Mouse (Mus musculus) cerebellum, postnatal 10 days (tissue): ENCODE measurements at regions not wholly inside any gene's neighbourhood (a gene's known extent, or its start where the extent isn't known, plus 50 kb on each side); places are given as distances from the start of the nearest gene placed in this dataset.
"Not testable (repeated sequence)": the region's sequence is repeated elsewhere in the genome, so short reads cannot be mapped to it uniquely, and the experiment has no call there.

Experiments
- DNase-seq, 2 experiments: peaks; one replicate each; pipeline ENCODE4 v3.0.0; 2021; ENCODE audit warnings: mixed read lengths in 2 of 2

DNA sequence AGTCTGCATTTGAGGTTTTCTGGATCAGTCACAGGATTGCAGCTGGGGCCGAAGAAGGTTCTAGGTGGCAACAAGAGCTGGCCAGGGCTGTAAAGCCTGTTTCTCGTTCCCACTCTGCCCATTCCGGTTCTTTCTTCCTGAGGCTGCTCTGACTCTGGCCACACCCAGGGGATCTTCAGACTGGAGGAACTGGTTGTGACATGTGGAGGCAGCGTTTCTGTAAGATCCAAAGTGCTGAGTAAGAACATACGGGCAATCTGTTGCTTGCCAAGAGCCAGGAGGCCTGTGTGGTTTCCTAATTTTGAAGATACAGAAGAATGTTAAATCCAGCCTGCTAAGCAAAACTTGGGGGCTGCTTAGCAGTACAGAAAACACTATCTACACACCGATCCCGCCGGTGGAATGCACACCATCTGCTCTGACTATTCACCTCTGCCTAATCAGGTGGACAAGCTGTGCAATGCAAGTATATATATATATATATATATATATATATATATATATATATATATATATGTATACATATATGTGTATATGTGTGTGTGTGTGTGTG lies 99.3 kb upstream of the Bmp2k start:
- no peak for DNase-seq

DNA sequence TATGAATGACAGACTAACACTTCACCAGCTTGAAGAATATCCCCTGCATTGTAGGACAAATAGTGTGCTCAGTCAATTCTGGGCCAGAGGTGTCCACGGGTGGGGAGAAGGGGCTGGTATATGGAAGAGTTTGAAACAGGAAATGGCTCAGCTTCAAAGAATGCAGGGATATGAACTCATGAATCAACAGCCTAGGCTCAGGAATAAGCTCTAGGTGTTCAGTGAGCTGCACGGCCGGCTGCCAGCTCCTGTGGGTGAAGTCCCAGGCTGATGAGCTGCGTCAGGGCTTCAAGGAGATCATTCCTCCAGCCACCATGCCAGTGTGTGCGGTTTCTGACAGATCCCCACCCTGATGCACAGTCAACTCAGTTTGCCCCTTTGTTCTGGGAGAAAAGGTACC lies 98.8 kb upstream of the Bmp2k start:
- no peak for DNase-seq

DNA sequence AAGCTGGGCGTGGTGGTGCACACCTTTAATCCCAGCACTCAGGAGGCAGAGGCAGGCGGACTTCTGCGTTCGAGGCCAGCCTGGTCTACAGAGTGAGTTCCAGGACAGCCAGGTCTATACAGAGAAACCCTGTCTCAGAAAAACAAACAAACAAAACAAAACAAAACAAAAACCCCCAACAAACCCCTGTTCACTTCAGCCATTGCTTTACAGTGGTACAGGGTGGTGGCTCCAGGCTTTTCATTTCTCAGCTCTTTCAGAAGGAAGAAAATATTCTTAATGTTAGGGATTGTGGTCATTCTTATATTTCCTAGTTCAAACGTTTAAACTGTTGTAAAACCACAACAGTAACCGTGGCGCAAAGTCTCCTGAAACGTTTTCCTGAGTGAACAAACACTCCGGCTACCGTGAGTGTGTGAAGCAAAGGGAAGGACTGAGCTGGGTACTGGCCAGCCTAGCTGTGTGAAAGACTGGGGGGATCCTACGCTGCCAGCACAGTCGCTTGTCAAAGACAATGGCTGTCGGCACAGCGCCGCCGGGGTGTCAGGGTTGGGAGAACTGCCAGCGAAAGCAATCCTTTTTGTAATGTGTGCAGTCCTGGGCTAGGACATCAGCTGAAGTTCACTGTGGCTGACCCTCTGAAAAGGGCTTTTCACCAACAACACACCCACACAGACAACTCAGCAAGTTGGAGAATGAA lies 91.8 kb upstream of the Bmp2k start:
- peak; percentile 64 to 78 for DNase-seq

DNA sequence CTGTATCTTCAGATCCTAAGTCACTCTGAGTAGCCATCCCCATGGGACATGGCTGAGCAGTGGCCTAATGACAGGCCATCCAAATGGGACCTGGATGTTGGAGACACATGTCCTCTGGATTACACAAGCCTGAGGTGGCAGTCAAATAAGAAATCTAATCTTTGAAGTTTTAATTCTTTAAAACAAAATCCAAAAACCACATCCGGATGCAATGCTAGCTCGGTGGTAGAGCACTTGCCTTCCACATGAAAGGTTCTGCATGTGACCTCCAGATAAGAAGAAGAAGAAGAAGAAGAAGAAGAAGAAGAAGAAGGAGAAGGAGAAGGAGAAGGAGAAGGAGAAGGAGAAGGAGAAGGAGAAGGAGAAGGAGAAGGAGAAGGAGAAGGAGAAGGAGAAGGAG lies 89.1 kb upstream of the Bmp2k start:
- not testable (repeated sequence) for DNase-seq

DNA sequence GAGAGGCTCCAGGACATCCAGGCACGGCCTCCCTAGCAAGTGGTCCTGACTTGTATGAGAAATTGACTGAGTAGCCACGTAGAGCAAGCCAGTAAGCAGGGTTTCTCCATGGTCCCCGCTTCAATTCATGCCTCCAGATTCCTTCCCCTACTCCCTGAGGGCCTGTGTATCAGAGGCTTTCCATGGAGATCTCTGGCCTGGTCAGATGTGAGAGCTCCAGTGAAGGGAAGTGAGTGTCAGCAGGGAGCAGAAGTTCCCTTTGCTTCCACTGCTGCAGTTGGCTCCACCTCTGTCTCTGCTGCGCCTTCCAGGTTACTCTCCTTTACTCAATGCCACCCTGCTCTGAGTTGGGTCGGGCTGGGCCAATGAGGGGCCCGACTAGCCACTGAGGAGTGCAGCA lies 88.3 kb upstream of the Bmp2k start:
- no peak for DNase-seq

DNA sequence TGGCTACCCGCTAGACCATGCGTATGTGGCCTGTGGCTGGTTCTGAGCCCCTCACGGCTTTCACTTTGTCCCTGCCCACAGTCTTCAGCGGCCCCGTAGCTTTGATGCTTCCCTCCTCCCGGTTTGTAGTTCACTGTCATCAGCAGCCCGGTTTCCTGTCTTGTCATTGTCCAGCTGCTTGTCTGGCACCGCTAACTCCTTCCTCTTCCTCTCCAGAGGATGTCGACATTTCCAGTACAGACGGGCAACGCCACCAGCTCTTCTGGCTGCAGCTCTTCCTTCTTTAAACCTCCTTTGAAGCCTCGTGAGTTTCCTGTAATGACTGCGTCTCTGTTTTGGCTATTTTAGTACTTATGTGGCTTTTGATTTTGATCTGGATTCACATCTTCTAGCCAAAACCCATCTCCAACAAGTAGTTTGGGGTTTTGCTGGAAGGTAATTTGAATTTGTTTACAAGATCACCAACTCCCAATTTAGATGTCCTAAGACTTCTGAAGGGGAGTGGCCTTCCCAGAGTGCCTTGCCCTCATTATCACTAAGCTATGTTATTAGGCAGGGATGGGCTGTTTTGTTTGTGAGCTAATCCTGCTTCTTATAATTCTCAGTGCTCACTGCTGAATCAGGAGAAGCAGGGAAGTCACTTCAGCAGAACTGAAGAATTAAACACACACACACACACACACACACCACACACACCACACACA lies 85.8 kb upstream of the Bmp2k start:
- DNase-seq, result peak; percentile 27 to 37

DNA sequence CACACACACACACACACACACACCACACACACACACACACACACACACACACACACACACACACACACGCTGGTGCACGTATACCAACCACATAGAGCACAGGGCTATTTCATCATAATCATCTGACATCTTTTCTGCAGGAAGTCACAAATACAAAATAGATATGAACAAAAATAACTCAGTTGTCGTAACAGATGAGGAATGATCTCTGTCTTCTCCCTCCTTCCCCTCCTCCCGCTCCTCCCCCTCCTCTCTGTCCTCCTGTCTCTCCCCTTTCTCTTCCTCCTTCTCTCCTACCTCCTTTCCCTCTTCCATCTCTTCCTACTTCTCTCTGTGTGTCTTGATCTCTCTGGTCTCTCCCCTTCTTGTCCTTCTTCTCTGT lies 85.2 kb upstream of the Bmp2k start:
- no peak for DNase-seq

DNA sequence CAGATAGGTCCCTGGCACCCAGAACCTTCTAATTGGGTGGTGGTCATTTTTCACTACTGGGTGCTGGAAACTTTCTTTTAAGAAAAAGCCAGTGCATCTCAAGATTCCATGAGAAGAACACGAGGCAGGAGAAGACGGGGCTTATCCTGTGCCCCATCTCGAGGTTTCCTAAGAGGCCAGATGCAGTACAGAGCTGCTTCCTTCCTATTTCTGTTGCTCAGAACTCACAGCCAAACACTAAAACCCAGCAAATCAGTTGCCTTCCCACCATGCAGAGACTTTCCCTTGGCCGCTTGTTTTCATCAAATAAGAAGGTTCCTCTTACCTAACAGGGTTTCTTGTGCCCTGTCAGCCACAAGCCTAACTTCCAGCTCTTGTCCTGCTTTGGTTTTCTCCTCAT lies 84.7 kb upstream of the Bmp2k start:
- no peak for DNase-seq

DNA sequence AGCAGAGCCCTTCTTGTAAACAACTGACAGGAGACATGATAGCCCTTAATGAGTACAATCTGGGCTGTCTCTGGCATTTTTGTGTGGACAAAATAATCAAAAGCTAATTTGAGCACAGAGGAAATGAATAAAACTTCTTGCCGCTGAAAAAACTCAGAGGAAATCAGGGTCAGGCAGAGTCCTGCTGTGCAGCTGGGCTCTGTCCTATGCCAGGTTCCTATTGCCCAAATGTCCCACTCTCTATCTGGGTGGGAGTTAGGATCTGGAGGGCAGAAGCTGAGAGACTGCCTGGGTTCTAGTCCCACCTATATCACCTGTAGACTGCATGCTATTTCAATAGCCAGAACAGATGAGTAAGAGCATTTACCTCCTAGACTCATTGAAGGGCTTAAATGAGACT lies 83.8 kb upstream of the Bmp2k start:
- no peak for DNase-seq

DNA sequence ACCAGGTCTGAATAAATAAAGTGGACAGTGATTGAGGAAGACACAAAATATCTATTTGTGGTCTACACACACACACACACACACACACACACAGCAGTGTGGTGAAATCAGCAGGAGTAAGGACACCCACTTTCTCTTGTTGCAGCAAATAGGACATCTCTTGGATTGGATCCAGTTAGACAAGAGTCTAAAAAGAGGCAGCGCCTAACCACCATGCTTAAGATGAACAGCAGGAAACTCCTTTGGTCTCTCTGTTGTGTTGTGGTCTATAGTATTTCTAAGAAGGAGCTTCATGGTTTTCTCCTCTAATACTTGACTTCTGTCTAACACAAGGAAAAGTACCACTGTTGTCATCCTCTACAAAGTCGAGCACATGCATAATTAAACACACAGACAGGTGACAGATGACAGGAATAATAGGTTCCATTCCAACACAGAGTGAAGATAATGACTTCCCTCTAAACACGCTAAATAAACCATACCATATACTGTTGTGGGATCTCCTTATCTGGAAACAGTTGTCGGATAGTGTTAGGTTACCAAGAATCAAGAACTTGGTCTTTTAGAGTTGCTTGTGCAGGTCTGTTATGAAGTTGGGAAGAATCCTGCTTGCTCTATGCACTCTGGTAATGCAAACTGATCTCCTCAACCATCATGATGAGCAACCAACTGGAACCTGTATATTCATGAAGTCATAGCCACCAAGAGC lies 82.6 kb upstream of the Bmp2k start:
- no peak for DNase-seq

DNA sequence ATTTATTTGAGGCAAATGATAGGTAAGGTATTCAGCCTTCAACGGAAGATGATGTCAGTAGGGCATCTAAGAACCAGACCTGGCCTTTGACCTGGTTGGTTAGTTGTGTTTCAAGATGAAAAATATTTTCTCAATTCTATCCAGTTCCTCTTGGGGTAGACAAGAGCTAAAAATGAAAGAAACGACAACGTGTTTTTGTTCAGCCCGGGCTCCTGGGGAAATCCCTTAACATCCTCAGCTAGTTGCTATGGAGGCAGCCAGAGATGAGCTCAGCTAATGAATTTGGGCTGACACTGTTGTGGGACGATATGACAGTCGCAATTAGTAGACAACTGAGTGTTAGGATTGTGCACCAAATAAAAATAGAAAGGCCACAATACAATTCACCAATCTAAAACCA lies 80.6 kb upstream of the Bmp2k start:
- no peak for DNase-seq

DNA sequence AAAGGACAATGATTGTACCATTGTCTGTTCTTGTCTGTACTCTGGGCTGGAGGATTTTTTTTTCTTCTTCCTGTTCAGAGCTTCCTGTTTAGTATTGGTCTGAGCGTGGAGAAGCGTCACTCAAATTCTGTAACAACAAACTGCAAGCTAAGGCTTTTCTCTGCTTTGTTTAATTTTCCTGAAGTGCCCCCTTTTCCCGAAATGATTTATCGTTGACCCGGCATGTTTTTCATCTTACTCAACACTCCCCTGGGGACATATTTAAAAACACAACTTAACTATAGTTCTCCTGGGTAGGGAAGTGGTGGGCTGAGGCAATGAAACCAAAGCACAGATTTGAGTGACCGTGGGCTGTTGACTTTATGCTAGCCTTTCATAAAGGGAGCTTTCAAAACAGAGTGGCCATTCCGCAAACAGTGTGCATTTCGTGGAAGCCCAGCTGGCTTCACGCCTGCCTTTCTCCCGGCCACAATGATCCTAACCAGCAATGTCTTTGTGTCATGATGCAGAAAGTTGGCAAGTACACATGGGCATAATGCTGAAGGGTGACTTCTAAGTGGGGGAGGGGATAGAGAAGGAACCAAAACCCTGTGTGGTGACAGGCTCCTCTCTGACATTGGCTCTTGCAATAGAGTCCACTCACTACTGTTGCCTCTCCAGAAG lies 79.8 kb upstream of the Bmp2k start:
- DNase-seq, result peak; percentile 73 to 74

DNA sequence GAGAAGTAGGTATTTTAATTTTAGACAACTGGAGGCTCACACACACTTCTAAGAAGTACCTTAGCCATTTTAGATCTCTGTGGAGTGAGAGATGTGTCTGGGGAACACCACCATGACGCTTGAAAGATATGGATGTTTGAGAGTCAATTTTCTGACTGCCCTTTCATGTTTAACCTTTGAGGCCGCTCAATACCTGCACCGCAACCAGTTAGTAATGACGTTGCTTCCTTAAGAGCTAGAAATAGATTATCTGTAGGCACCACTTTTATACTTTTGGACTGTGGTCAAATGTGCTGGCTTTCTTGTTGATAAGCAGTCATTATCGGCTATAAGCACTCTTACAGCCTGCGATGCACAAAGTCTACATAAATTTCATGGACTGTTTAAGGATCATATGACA lies 78.3 kb upstream of the Bmp2k start:
- DNase-seq, result no peak

DNA sequence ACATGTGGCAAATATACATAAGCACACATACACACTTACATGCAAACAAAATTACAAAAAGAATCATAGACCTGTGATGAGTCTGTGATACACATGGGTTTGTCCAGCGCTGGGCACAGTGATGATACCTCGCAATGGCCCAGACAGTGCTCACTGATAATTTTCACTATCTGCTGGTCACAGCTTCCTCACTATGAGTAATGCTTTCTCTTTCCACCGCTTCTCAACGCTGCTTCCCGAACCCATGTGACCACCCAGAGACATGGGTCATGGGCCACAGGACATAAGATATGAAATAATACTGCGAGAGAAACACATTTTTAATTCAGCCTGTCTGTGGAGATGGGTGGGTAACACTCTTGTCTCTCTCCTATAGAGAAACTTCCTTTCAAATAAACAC lies 76.5 kb upstream of the Bmp2k start:
- no peak for DNase-seq

DNA sequence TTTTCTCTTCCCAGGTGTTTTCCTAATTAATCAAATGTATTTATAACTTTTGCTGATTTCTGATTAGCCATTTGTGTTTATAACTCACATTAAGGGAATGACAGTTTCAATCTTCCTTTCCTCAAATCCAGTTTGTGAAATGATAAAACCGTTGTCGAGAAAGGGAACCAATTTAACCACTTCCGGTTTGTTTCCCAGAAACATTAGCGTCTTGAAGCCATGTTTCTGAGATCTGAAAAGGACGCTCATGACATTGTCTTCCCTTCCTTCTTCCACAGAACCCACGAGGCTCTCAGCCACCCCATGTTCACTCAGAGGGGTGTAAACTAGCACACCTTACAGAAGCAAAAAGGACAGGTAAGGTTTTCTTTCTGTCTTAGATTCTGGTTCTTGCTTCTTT lies 76.0 kb upstream of the Bmp2k start:
- DNase-seq, result no peak

DNA sequence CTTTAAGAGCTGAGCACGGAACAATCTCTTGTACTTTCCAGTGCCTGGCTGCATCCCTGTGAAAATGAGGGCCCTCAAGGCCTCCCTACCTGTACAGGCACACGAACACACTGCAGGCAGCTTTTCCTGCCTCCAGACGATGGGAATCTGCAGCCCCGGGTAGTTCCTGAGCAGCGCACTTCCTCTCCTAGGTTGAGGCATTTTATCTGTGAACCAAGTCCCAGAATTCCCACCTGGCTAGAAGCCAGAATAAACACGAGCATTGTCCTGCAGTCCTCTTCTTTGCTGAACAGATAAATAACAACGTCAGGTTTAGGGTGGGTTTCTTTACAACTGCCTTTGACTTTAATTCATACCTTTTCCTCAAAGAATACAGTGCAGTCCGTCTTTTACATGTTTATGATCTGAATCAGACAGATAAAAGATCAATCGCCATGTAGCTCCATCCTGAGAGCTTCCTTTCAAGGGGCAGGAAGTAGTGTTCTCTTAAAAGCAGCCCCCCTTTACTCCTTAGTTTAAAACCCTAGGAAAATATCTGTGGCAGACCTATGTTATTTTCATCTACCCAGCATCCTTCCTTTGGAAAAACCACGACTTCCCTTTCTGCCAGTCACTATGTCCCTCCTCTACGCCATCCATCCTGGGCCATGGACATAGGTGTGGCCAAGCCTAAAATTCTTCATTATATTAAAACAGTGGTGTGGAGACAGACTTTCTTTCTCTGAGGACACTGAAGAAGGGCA lies 75.3 kb upstream of the Bmp2k start:
- no peak for DNase-seq

DNA sequence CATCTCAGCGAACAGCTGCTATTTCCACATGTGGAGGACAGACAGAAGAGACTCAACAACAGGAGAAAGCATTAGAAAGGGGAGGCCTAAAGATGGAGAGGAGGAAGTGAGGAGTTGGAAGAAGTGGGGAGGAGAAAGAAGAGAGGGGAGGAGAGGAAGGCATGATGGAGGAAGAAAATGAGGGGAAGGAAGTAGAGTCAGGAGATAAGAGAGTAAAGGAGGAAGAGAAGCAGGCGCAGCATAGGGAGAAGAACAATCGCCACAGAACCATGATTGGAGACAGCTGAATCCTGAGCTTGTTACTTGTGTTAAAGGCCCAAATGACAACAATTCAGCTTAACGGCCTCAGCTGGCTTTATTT lies 74.8 kb upstream of the Bmp2k start:
- DNase-seq, result no peak

DNA sequence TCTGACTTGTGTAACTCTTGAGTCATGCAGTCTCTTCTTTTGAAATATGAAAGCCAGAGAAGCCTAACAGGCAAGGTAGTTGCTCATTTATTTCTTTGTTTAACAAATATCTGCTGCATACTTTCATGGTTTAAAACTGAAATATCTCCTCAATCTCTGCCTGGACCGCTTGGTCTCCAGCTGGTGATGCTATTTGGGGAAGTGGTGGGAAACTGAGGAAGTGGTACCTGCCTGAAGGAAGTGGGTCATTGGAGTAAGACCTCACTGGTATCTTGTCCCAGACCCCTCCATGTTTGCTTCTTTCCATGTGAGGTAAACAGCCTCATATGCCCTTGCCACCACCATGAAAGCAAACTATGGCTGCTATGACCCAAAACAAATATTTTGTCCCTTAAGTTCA lies 74.0 kb upstream of the Bmp2k start:
- DNase-seq, result no peak

DNA sequence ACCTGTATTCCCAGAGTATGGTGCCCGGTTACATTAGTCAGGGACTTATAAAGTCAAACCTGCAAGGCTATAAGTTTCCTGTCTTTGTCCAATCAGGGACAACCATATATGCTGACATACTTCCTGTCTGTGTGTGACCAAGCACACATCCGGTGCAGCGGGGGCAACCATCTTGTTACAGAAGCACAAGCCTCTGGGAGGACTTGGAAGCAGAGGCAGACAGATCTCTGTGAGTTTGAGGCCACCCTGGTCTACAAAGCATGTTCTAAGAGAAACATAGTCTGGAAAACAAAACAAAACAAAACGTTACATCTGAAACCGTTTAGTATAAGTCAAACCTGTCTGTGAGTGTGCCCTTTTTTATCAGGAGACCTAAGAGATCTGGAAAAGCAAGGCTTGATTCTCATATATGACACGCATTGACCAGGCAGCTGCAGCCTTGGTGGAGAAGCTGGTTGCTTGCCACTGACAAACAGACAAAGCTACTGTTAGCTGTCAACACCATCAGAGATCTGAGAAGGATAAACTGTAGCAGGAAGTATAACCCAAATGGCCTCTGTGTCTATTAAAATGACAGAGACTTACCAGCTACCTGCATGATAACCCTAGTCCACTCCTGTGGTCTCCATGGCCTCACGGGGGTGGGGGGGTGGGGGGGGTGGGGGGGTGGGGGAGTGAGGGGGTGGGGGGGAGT lies 72.6 kb upstream of the Bmp2k start:
- no peak for DNase-seq

DNA sequence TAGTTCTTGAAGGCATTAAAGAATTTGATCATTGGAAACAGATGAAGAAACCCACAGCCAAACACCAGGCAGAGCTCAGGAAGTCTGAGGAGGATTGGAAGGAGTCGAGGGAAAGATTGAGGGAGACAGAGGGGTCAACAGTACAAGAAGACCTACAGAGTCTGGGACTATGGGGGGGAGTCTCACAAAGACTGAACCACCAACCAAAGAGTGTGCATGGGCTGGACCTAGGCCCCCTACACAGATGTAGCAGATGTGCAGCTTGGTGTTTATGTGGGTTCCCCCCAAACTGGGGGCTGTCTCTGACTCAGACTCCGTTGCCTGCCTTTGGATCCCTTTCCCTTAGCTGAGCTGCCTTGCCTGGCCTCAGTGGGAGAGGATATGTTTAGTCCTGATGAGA lies 71.5 kb upstream of the Bmp2k start:
- no peak for DNase-seq

DNA sequence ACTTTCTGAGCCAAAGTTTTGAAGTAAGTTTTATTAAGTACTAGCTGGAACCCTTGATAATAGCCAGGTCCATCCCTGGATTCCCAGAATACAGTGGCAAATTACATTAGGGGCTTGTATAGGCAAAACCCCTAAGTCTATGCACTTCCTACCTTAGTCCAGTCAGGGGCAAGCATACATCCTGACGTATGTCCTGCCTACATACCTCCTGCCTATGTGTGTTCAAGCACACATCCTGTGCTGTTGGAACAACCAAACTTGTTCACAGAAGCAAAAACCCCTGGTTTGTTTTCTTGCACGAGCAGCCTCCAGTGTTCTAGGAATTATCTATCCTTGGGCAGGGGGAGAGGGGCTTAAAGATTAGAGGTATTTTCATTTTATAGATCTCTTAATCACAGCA lies 66.4 kb upstream of the Bmp2k start:
- DNase-seq, result no peak

DNA sequence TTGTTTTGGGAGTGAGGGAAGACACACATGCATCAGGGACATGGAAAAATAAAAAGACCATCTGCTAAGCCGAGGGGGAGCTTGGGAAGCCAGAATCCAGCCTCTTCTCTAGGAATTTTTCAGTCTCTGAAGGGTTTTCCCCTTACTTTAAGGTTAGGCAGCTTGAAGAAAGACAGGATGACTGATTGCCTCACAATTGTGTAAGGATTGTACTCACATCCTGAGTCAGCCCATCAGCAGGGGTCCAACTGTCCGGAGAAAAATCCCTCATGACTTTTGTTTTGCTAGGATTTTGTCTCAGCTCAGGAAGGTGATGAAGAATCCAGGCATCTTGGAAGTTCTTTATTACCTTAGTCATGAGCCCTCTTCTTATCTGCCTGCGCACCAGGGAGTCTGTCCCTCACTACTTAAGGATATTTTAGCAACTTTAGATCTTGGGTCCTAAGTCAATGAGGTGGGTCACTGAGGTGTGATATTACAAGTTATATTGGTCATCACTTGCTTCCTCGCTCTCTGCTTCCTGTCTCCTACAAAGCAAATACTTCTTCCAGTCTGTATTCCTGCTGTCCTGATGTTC lies 65.8 kb upstream of the Bmp2k start:
- no peak for DNase-seq
